Mouse (Mus musculus): ENCODE results near the gene Gng3. TPM values are rescaled to one million over a fixed set of nuclear protein-coding genes. Genes with fewer than 3 reads are reported as not detected.
"Not testable (repeated sequence)": the region's sequence is repeated elsewhere in the genome, so short reads cannot be mapped to it uniquely, and the experiment has no call there.

The Gng3 gene
- total and polyA plus RNA-seq, 2 experiments from 2014 or later: 119 to 746 TPM

DNA sequence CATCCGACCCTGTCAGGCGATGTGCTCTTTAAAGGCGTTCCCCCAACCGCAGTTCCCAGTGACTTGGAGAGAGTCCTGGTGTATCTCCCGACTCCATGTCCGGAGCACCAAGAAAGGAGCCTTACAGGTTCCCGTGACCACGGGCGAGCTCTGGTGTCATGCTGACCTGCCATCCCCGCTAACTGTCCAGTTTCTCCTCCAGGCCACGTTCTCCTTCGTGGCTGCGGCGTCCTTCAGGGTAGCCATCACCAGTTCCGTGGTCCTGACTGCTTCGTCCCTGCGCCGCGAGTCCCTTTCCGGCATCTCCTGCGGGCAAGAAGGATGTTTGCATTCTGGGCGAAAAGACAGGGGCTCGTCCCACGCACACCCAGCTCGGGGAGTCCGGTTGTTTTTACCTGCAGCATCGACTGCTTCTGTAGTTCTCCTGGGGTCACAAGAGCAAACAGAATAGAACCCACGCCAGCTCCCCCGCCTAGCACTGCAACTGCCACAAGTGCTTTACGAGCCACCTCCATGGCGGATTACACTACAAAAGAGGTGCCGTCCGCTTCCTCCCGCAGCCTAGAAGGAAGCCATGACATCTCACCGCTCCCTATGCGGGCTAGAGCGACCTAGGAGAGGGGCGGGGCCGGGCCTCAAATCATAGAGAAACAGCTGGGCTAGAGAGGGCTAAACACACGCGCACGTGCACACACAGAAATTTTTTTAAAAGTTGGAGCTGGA, 41.5 kb upstream of the Gng3 start, which contains the start of gene Uqcc3:
Gene Uqcc3 (minus strand): TSS at position 613 of the 723 bp plus-strand sequence.
- WGBS: under 1% methylated on average over 42 of the region's 42 CpGs
- Histone ChIP-seq H3K4me3 (ENCODE audit: low read depth, low read length) (peak within 1 kb of the TSS; percentile 67), H3K9me3 (ENCODE audit: low read length) (no peaks in the 10 kb centered on the region), H3K27ac (ENCODE audit: low read depth, low read length) (peak within 1 kb of the TSS; percentile 83), H3K4me1 (ENCODE audit: insufficient read depth, low read length) (no peaks in the 10 kb centered on the region), H3K27me3 (ENCODE audit: insufficient read depth, low read length) (no peaks in the 10 kb centered on the region), H3K36me3 (ENCODE audit: insufficient read depth, low read length) (peaks cover 8% of the 10 kb centered on the region; the same call in 1 of the 2 replicates), H3K4me2 (ENCODE audit: low read depth, low read length, poor library complexity, severe bottlenecking) (peak within 1 kb of the TSS; percentile 74), H3K9ac (replicated peaks; ENCODE audit: low read length, poor library complexity, severe bottlenecking) (peak within 1 kb of the TSS; percentile 79)
- no peak for TF ChIP-seq CTCF (IDR thresholded peaks at IDR 0.05)
- ATAC-seq (ENCODE audit: low FRiP score): peak; percentile 96
- DNase-seq (ENCODE audit: low spot score): peak; percentile 94

- Histone ChIP-seq H3K36me3 (ENCODE audit: insufficient read depth, low read length) (peaks cover 28% of the 10 kb centered on the region), H3K27ac (ENCODE audit: low read depth, low read length) (no peak overlapping the region), H3K27me3 (ENCODE audit: insufficient read depth, low read length) (no peaks in the 10 kb centered on the region), H3K4me2 (ENCODE audit: low read depth, low read length, poor library complexity, severe bottlenecking) (no peak overlapping the region), H3K9me3 (ENCODE audit: low read length) (no peaks in the 10 kb centered on the region), H3K4me3 (ENCODE audit: low read depth, low read length) (no peak overlapping the region), H3K4me1 (ENCODE audit: insufficient read depth, low read length) (no peaks in the 10 kb centered on the region), H3K9ac (replicated peaks; ENCODE audit: low read length, poor library complexity, severe bottlenecking) (no peak overlapping the region)
- no peak for ATAC-seq (ENCODE audit: low FRiP score)
- WGBS: 92% methylated on average over 7 of the region's 7 CpGs
- TF ChIP-seq CTCF (IDR thresholded peaks at IDR 0.05): no peak
- DNase-seq (ENCODE audit: low spot score): no peak
These were observed 36.0 kb upstream of the Gng3 start for GRCm38 (mm10) chr19:8875031-8875430.

- no peaks in the 10 kb centered on the region for H3K27me3 ChIP-seq (ENCODE audit: insufficient read depth, low read length)
- ATAC-seq (ENCODE audit: low FRiP score): no peak
- no peak overlapping the region for H3K27ac ChIP-seq (ENCODE audit: low read depth, low read length)
- no peaks in the 10 kb centered on the region for H3K9me3 ChIP-seq (ENCODE audit: low read length)
- peak overlapping the region; percentile 94 for H3K4me2 ChIP-seq (ENCODE audit: low read depth, low read length, poor library complexity, severe bottlenecking)
- 82% methylated on average over 10 of the region's 10 CpGs for WGBS
- no peak for TF ChIP-seq CTCF (IDR thresholded peaks at IDR 0.05)
- no peaks in the 10 kb centered on the region for H3K4me1 ChIP-seq (ENCODE audit: insufficient read depth, low read length)
- DNase-seq (ENCODE audit: low spot score): no peak
- H3K9ac ChIP-seq (replicated peaks; ENCODE audit: low read length, poor library complexity, severe bottlenecking): peak overlapping the region; percentile 94; the same call in 1 of the 2 replicates
- peaks cover 28% of the 10 kb centered on the region for H3K36me3 ChIP-seq (ENCODE audit: insufficient read depth, low read length)
- peak overlapping the region; percentile 96 for H3K4me3 ChIP-seq (ENCODE audit: low read depth, low read length)
These were observed 33.4 kb upstream of the Gng3 start for GRCm38 (mm10) chr19:8872266-8872840.

DNA sequence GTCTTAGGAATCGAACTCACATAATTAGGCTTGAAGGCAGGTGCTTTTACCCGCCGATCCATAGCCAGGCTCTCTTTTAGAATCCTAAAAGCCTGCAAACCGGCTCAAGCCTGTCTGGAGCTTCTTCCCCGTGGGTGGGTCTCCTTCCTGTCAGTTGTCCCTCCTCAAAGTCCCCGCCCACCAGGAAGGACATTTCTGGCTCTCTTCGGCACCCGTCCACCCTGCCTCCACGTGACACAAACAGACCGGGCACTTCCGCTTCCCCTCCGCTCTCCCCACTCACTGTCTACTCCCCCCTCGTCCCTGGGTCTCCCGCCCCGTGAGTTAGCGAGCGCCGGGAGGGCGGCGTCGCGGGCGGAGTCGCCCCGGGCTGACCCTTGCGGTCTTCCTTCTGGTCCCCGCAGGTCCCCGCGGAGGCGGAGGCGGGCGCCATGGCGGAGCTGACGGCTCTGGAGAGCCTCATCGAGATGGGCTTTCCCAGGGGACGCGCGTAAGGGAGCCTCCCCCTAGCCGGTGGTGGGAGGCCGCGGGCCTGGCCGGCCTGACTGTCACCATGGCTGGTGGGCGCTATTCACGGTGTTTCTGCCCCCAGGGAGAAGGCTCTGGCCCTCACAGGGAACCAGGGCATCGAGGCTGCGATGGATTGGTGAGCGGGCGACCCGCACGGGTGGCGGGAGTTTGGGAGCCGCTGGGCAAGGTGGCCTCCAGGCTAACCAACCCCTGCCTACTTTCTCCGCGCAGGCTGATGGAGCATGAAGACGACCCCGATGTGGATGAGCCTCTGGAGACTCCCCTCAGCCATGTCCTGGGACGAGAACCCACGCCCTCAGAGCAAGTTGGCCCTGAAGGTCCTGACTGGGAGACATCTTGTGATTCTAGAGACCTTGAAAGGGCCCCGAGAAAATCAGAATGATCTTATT, 32.5 kb upstream of the Gng3 start, which contains the start of gene Ubxn1:
Gene Ubxn1 (plus strand): TSS at position 230 of the 920 bp plus-strand sequence.
- Histone ChIP-seq H3K9ac (replicated peaks; ENCODE audit: low read length, poor library complexity, severe bottlenecking) (peak within 1 kb of the TSS; percentile 94), H3K27me3 (ENCODE audit: insufficient read depth, low read length) (no peaks in the 10 kb centered on the region), H3K36me3 (ENCODE audit: insufficient read depth, low read length) (peaks cover 23% of the 10 kb centered on the region), H3K4me3 (ENCODE audit: low read depth, low read length) (peak within 1 kb of the TSS; percentile 96), H3K27ac (ENCODE audit: low read depth, low read length) (peak within 1 kb of the TSS; percentile 74), H3K4me2 (ENCODE audit: low read depth, low read length, poor library complexity, severe bottlenecking) (peak within 1 kb of the TSS; percentile 94), H3K4me1 (ENCODE audit: insufficient read depth, low read length) (no peaks in the 10 kb centered on the region), H3K9me3 (ENCODE audit: low read length) (no peaks in the 10 kb centered on the region)
- ATAC-seq (ENCODE audit: low FRiP score) (peak; percentile 97), DNase-seq (ENCODE audit: low spot score) (peak; percentile 98)
- TF ChIP-seq CTCF (IDR thresholded peaks at IDR 0.05): no peak
- WGBS: 1% methylated on average over 57 of the region's 59 CpGs

GRCm38 (mm10) chr19:8870838-8871237, 31.8 kb upstream of the Gng3 start:
- H3K27ac ChIP-seq (ENCODE audit: low read depth, low read length): peak overlapping the region; percentile 62
- peak overlapping the region; percentile 96 for H3K4me3 ChIP-seq (ENCODE audit: low read depth, low read length)
- DNase-seq (ENCODE audit: low spot score) (no peak), ATAC-seq (ENCODE audit: low FRiP score) (peak; percentile 34; the same call in 1 of the 2 replicates)
- H3K4me2 ChIP-seq (ENCODE audit: low read depth, low read length, poor library complexity, severe bottlenecking): peak overlapping the region; percentile 94
- no peaks in the 10 kb centered on the region for H3K4me1 ChIP-seq (ENCODE audit: insufficient read depth, low read length)
- peaks cover 23% of the 10 kb centered on the region for H3K36me3 ChIP-seq (ENCODE audit: insufficient read depth, low read length)
- peak overlapping the region; percentile 45; the same call in 1 of the 2 replicates for H3K9ac ChIP-seq (replicated peaks; ENCODE audit: low read length, poor library complexity, severe bottlenecking)
- WGBS: 59% methylated on average over 9 of the region's 9 CpGs
- H3K27me3 ChIP-seq (ENCODE audit: insufficient read depth, low read length): no peaks in the 10 kb centered on the region
- H3K9me3 ChIP-seq (ENCODE audit: low read length): no peaks in the 10 kb centered on the region
- no peak for TF ChIP-seq CTCF (IDR thresholded peaks at IDR 0.05)

DNA sequence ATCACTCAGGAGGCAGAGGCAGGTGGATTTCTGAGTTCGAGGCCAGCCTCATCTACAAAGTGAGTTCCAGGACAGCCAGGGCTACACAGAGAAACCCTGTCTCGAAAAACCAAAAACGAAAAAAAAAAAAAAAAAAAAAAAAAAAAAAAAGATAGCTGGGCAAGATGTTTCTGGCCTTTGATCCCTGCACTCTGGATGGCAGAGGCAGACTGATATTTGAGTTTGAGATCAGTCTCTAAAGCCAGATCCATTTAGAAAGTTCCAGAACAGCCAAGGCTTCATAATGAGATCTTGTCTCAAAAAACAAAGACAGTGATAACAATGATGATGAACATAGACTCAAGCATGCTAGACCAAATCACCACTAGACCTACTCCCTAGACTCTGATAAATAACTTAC, 31.4 kb upstream of the Gng3 start:
- H3K9ac ChIP-seq (replicated peaks; ENCODE audit: low read length, poor library complexity, severe bottlenecking); ATAC-seq (ENCODE audit: low FRiP score); H3K9me3 ChIP-seq (ENCODE audit: low read length); H3K4me2 ChIP-seq (ENCODE audit: low read depth, low read length, poor library complexity, severe bottlenecking); H3K27ac ChIP-seq (ENCODE audit: low read depth, low read length); H3K4me1 ChIP-seq (ENCODE audit: insufficient read depth, low read length); H3K4me3 ChIP-seq (ENCODE audit: low read depth, low read length); DNase-seq (ENCODE audit: low spot score); H3K27me3 ChIP-seq (ENCODE audit: insufficient read depth, low read length): not testable (repeated sequence)
- peaks cover 19% of the 10 kb centered on the region for H3K36me3 ChIP-seq (ENCODE audit: insufficient read depth, low read length)
- WGBS: 66% methylated on average over 3 of the region's 3 CpGs

All from midbrain, postnatal 0 days (tissue).